13 mouse cellular contexts compared by ENCODE assay signal in genomic region chr5:99402784-99403183, GRCm38 (mm10).
DNase-seq lines count a peak whose midpoint lies in the region; ATAC-seq lines count a peak whose summit lies in the region.
"Had no signal": no experiment of that assay in that cellular context is flagged by ENCODE, and none has a peak within 500 bp of the region (broad histone marks: within the 10 kb centered on the region; RNA-seq: fewer than 3 reads in every experiment).

No protein-coding gene starts in this region.

- no peak overlapping the region for H3K27ac ChIP-seq in hindbrain, embryonic 11.5 days (ENCODE audit: low read depth, low read length)
- H3K27ac ChIP-seq in hindbrain, embryonic 10.5 days = no peak overlapping the region
- H3K27ac ChIP-seq in forebrain, embryonic 12.5 days = peak overlapping the region; percentile 83
- H3K27ac ChIP-seq in hindbrain, embryonic 16.5 days (ENCODE audit: low read depth, low read length) = peak overlapping the region; percentile 8; the same call in 1 of the 2 replicates
- no peak overlapping the region for H3K27ac ChIP-seq in neural tube, embryonic 12.5 days
- H3K27ac ChIP-seq: limb, embryonic 13.5 days; lung, embryonic 15.5 days had no signal

- H3K27me3 ChIP-seq in hindbrain, embryonic 11.5 days (ENCODE audit: control insufficient read depth, insufficient read depth, low read length) = 0 out of 2 replicates have a peak, but pooled peaks cover 6% of the 10 kb centered on the region
- H3K27me3 ChIP-seq in hindbrain, embryonic 10.5 days (ENCODE audit: insufficient read depth, poor library complexity, severe bottlenecking) = peaks cover 91% of the 10 kb centered on the region
- H3K27me3 ChIP-seq in forebrain, embryonic 12.5 days = 0 out of 2 replicates have a peak, but pooled peaks cover 12% of the 10 kb centered on the region
- H3K27me3 ChIP-seq in hindbrain, embryonic 16.5 days (replicated peaks; ENCODE audit: control insufficient read depth, insufficient read depth, low read length) = no peaks in the 10 kb centered on the region
- H3K27me3 ChIP-seq in neural tube, embryonic 12.5 days (replicated peaks) = no peaks in the 10 kb centered on the region
- H3K27me3 ChIP-seq: limb, embryonic 13.5 days; lung, embryonic 15.5 days had no signal

- H3K4me1 ChIP-seq in hindbrain, embryonic 11.5 days (replicated peaks; ENCODE audit: control insufficient read depth, insufficient read depth, low read length) = peaks cover 3% of the 10 kb centered on the region; the same call in 1 of the 2 replicates
- H3K4me1 ChIP-seq in hindbrain, embryonic 10.5 days (replicated peaks) = peaks cover 64% of the 10 kb centered on the region
- peaks cover 48% of the 10 kb centered on the region for H3K4me1 ChIP-seq in forebrain, embryonic 12.5 days
- H3K4me1 ChIP-seq in hindbrain, embryonic 16.5 days (ENCODE audit: control insufficient read depth, insufficient read depth, low read depth, low read length) = peaks cover 16% of the 10 kb centered on the region
- H3K4me1 ChIP-seq in neural tube, embryonic 12.5 days = peaks cover 31% of the 10 kb centered on the region

- peak; percentile 72 for ATAC-seq in hindbrain, embryonic 11.5 days (ENCODE audit: low FRiP score)
- ATAC-seq in forebrain, embryonic 12.5 days (ENCODE audit: low FRiP score) = peak; percentile 47
- ATAC-seq in hindbrain, embryonic 16.5 days = peak; percentile 51; the same call in 1 of the 2 replicates
- ATAC-seq in neural tube, embryonic 12.5 days (ENCODE audit: low FRiP score, low read depth) = peak; percentile 34
- no peak for ATAC-seq in megakaryocyte, adult 5-6 weeks (ENCODE audit: poor library complexity, severe bottlenecking)

- H3K9me3 ChIP-seq in hindbrain, embryonic 11.5 days (ENCODE audit: control insufficient read depth, low read length) = no peaks in the 10 kb centered on the region
- no peaks in the 10 kb centered on the region for H3K9me3 ChIP-seq in hindbrain, embryonic 10.5 days
- H3K9me3 ChIP-seq in forebrain, embryonic 12.5 days = no peaks in the 10 kb centered on the region
- H3K9me3 ChIP-seq in hindbrain, embryonic 16.5 days (ENCODE audit: control insufficient read depth, low read length) = no peaks in the 10 kb centered on the region
- no peaks in the 10 kb centered on the region for H3K9me3 ChIP-seq in neural tube, embryonic 12.5 days
- H3K9me3 ChIP-seq: limb, embryonic 13.5 days; lung, embryonic 15.5 days had no signal

- no peak overlapping the region for H3K9ac ChIP-seq in hindbrain, embryonic 11.5 days (ENCODE audit: low read depth, low read length)
- H3K9ac ChIP-seq in forebrain, embryonic 12.5 days = no peak overlapping the region
- H3K9ac ChIP-seq in hindbrain, embryonic 16.5 days (ENCODE audit: low read depth, low read length) = no peak overlapping the region
- no peak overlapping the region for H3K9ac ChIP-seq in neural tube, embryonic 12.5 days
- H3K9ac ChIP-seq: limb, embryonic 13.5 days; lung, embryonic 15.5 days had no signal

- no peaks in the 10 kb centered on the region for H3K36me3 ChIP-seq in hindbrain, embryonic 11.5 days (ENCODE audit: control insufficient read depth, insufficient read depth, low read length)
- no peaks in the 10 kb centered on the region for H3K36me3 ChIP-seq in hindbrain, embryonic 10.5 days
- H3K36me3 ChIP-seq in forebrain, embryonic 12.5 days (replicated peaks) = no peaks in the 10 kb centered on the region
- H3K36me3 ChIP-seq in hindbrain, embryonic 16.5 days (ENCODE audit: control insufficient read depth, insufficient read depth, low read length) = no peaks in the 10 kb centered on the region
- no peaks in the 10 kb centered on the region for H3K36me3 ChIP-seq in neural tube, embryonic 12.5 days
- H3K36me3 ChIP-seq: limb, embryonic 13.5 days; lung, embryonic 15.5 days had no signal

- H3K4me3 ChIP-seq in hindbrain, embryonic 11.5 days (ENCODE audit: low read depth, low read length) = no peak overlapping the region
- H3K4me3 ChIP-seq in hindbrain, embryonic 10.5 days = no peak overlapping the region; the same call in 1 of the 2 replicates
- no peak overlapping the region for H3K4me3 ChIP-seq in forebrain, embryonic 12.5 days (replicated peaks)
- H3K4me3 ChIP-seq in hindbrain, embryonic 16.5 days (ENCODE audit: low read length) = no peak overlapping the region
- no peak overlapping the region for H3K4me3 ChIP-seq in neural tube, embryonic 12.5 days
- H3K4me3 ChIP-seq: limb, embryonic 13.5 days; lung, embryonic 15.5 days had no signal

- peak; percentile 45 for DNase-seq in hindbrain, embryonic 11.5 days (ENCODE audit: low spot score)
- no peak for DNase-seq in hindbrain, embryonic 10.5 days (ENCODE audit: low spot score)
- no peak for DNase-seq in layer of hippocampus, postnatal 14 days (ENCODE audit: low spot score in 2 of 2)
- no peak for DNase-seq in layer of hippocampus, adult 9-10 months (ENCODE audit: low spot score)
- DNase-seq: adrenal gland, adult 8-10 months; cerebellum, adult 11-12 months; kidney, adult 8-10 months had no signal

- WGBS in hindbrain, embryonic 11.5 days = 46% methylated on average over 2 of the region's 2 CpGs
- 36% methylated on average over 2 of the region's 2 CpGs for WGBS in hindbrain, embryonic 10.5 days
- 36% methylated on average over 2 of the region's 2 CpGs for WGBS in forebrain, embryonic 12.5 days
- WGBS in hindbrain, embryonic 16.5 days = 20% methylated on average over 2 of the region's 2 CpGs
- WGBS in neural tube, embryonic 12.5 days = 37% methylated on average over 2 of the region's 2 CpGs

- H3K4me2 ChIP-seq in hindbrain, embryonic 11.5 days (replicated peaks; ENCODE audit: low read depth, low read length) = no peak overlapping the region
- H3K4me2 ChIP-seq in forebrain, embryonic 12.5 days = peak overlapping the region; percentile 17; the same call in 1 of the 2 replicates
- no peak overlapping the region for H3K4me2 ChIP-seq in hindbrain, embryonic 16.5 days (ENCODE audit: low read length)
- no peak overlapping the region for H3K4me2 ChIP-seq in neural tube, embryonic 12.5 days (replicated peaks)
- H3K4me2 ChIP-seq: limb, embryonic 13.5 days; lung, embryonic 15.5 days had no signal

Comparison
In these comparisons a context has a peak if more than half of its experiments do, and no peak if none do; other contexts are left out.
1. H3K27ac ChIP-seq: peak in forebrain, embryonic 12.5 days (single experiment) and hindbrain, embryonic 16.5 days (single experiment); none in hindbrain, embryonic 11.5 days (single experiment), hindbrain, embryonic 10.5 days (single experiment) and neural tube, embryonic 12.5 days (single experiment).